Mouse (Mus musculus) liver, postnatal 0 days (tissue): Measurements from ENCODE around the gene Dnm1. TPM values are rescaled to one million over a fixed set of nuclear protein-coding genes. Genes with fewer than 3 reads are reported as not detected.

Source experiments
- ATAC-seq: fragments of 200-750 bp; cut with Nextera tagmentation; 2 replicates; pipeline ENCODE4 v1.8.0; 2017; ENCODE audit warnings: mild to moderate bottlenecking, moderate library complexity
- DNase-seq: peaks from one replicate; pipeline ENCODE4 v3.0.0-alpha.2; 2016
- H3K27ac ChIP-seq: fragments of 300-500 bp; sonication (generic); 2 replicates; pipeline ENCODE4 v1.5.1; 2014; ENCODE audit warnings: antibody characterized with exemption, moderate library complexity, mild to moderate bottlenecking, low read depth
- H3K27me3 ChIP-seq: fragments of 300-500 bp; sonication (generic); 2 replicates; pipeline ENCODE4 v1.6.1; 2014; ENCODE audit warnings: low read length, control low read depth, mixed read lengths; ENCODE audit not compliant: insufficient read depth
- H3K36me3 ChIP-seq: fragments of 300-500 bp; sonication (generic); replicated peaks from 2 replicates; pipeline ENCODE4 v1.6.1; 2014; ENCODE audit warnings: mild to moderate bottlenecking, control low read depth, low read length, moderate library complexity, mixed read lengths; ENCODE audit not compliant: insufficient read depth
- H3K4me1 ChIP-seq: fragments of 300-500 bp; sonication (generic); 2 replicates; pipeline ENCODE4 v1.6.1; 2014; ENCODE audit warnings: antibody characterized with exemption, mild to moderate bottlenecking, control low read depth; ENCODE audit not compliant: insufficient read depth
- H3K4me2 ChIP-seq: fragments of 300-500 bp; sonication (generic); 2 replicates; pipeline ENCODE4 v1.6.1; 2014; ENCODE audit warnings: low read depth, mild to moderate bottlenecking, low read length, moderate library complexity, mixed read lengths
- H3K4me3 ChIP-seq: fragments of 300-500 bp; sonication (generic); 2 replicates; pipeline ENCODE4 v1.5.1; 2014; ENCODE audit warnings: low read depth, low read length
- H3K9ac ChIP-seq: fragments of 300-500 bp; sonication (generic); replicated peaks from 2 replicates; pipeline ENCODE4 v1.6.1; 2014; ENCODE audit warnings: mild to moderate bottlenecking, moderate library complexity
- H3K9me3 ChIP-seq: fragments of 300-500 bp; sonication (generic); 2 replicates; pipeline ENCODE4 v1.6.1; 2016; ENCODE audit warnings: mild to moderate bottlenecking, control low read depth, low read length, mixed read lengths
- CTCF ChIP-seq: sonication (generic); IDR thresholded peaks from 2 replicates; pipeline ENCODE4 v1.5.1; 2016; ENCODE audit warnings: antibody characterized with exemption, low read depth
- EP300 ChIP-seq: IDR thresholded peaks from 2 replicates; pipeline ENCODE4 v1.6.1; 2016; ENCODE audit warnings: antibody characterized with exemption, low read depth, mild to moderate bottlenecking
- WGBS: fragments of 180-500 bp; shearing (Covaris S2); extraction: QIAGEN DNeasy Blood & Tissue Kit; methylation state at CpG from one replicate; pipeline ENCODE4 v1.1.7; 2014; ENCODE audit not compliant: insufficient replicate concordance; 5-methylcytosine and 5-hydroxymethylcytosine counted together
- polyA plus RNA-seq: library from polyadenylated mRNA; unstranded; fragments of >200 nt; fragmentation: Nextera tagmentation; extraction: Ambion mirVana; gene quantifications from 2 replicates; pipeline ENCODE4 v1.2.1, GENCODE M21; 2015

The Dnm1 gene
- polyA plus RNA-seq, result 0.06 and 0.25 TPM in 2 replicates

- no peaks in the 10 kb centered on the region for H3K36me3 ChIP-seq
- H3K9me3 ChIP-seq, result no peaks in the 10 kb centered on the region
- peak; percentile 91 for DNase-seq
- peak; percentile 89 for ATAC-seq
- H3K4me1 ChIP-seq, result peaks cover 16% of the 10 kb centered on the region
- H3K9ac ChIP-seq, result peak within 1 kb of the TSS; percentile 42
- H3K27ac ChIP-seq, result no peak within 1 kb of the TSS
- peak within 1 kb of the TSS; percentile 59 for H3K4me3 ChIP-seq
- peak within 1 kb of the TSS; percentile 97 for H3K4me2 ChIP-seq
- 1% methylated on average over 58 of the region's 63 CpGs for WGBS
- TF ChIP-seq EP300 (no peak), CTCF (peak; percentile 97)
- H3K27me3 ChIP-seq, result peaks cover 22% of the 10 kb centered on the region
Measured at GRCm38 (mm10) chr2:32353007-32353542, at the start of gene Dnm1. TSS of gene Dnm1 (minus strand) at chr2:32353338.

DNA sequence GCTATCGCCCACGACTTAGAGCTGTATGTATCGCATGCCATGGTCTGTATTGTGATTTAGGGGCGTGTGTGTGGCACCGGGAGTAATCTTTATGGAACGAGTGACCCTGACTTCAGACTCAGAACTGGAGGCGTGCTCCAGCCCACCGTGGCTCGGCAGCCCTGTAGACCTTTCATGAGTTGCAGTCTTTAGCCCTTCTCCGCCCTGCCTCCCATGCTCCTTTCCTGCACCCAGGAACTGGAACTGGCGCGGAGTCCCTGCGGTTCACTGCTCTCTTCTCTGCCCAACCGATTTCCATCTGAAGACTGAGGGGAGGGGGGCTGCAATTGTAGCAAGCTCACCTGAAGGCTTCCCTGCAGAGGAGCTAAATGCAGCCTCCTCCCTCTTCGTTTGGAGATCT lies 43.6 kb upstream of the Dnm1 start:
- no peak for ATAC-seq
- H3K27ac ChIP-seq, result peak overlapping the region; percentile 90; the same call in 1 of the 2 replicates

GRCm38 (mm10) chr2:32395946-32396621 lies 42.9 kb upstream of the Dnm1 start:
- peaks cover 11% of the 10 kb centered on the region for H3K36me3 ChIP-seq
- WGBS, result under 1% methylated on average over 57 of the region's 59 CpGs
- H3K27ac ChIP-seq, result peak overlapping the region; percentile 90
- H3K27me3 ChIP-seq, result no peaks in the 10 kb centered on the region
- no peaks in the 10 kb centered on the region for H3K9me3 ChIP-seq
- H3K4me2 ChIP-seq, result peak overlapping the region; percentile 97
- DNase-seq (peak; percentile 87), ATAC-seq (peak; percentile 90)
- TF ChIP-seq CTCF (0 out of 2 replicates have a peak, but pooled peaks have one; percentile 5), EP300 (no peak)
- peaks cover 18% of the 10 kb centered on the region for H3K4me1 ChIP-seq
- H3K9ac ChIP-seq, result peak overlapping the region; percentile 92
- H3K4me3 ChIP-seq, result peak overlapping the region; percentile 88

More for the DNA sequence above, 43.6 kb upstream of the Dnm1 start:
- WGBS, result under 1% methylated on average over 15 of the region's 15 CpGs
- Histone ChIP-seq H3K36me3 (peaks cover 13% of the 10 kb centered on the region), H3K4me3 (peak overlapping the region; percentile 88), H3K9me3 (no peaks in the 10 kb centered on the region), H3K4me1 (peaks cover 18% of the 10 kb centered on the region), H3K9ac (peak overlapping the region; percentile 92), H3K27me3 (no peaks in the 10 kb centered on the region), H3K4me2 (peak overlapping the region; percentile 97)
- TF ChIP-seq EP300 (no peak), CTCF (no peak)
- no peak for DNase-seq

GRCm38 (mm10) chr2:32395484-32395945 lies 42.4 kb upstream of the Dnm1 start, which contains the start of gene Ptges2:
TSS of gene Ptges2 (plus strand) at chr2:32395896.
- TF ChIP-seq CTCF (no peak), EP300 (no peak)
- H3K27me3 ChIP-seq, result no peaks in the 10 kb centered on the region
- H3K9me3 ChIP-seq, result no peaks in the 10 kb centered on the region
- H3K4me3 ChIP-seq, result peak within 1 kb of the TSS; percentile 88
- H3K4me2 ChIP-seq, result peak within 1 kb of the TSS; percentile 97
- peak within 1 kb of the TSS; percentile 92 for H3K9ac ChIP-seq
- DNase-seq (peak; percentile 94), ATAC-seq (peak; percentile 83)
- peak within 1 kb of the TSS; percentile 90 for H3K27ac ChIP-seq
- peaks cover 21% of the 10 kb centered on the region for H3K4me1 ChIP-seq
- under 1% methylated on average over 31 of the region's 31 CpGs for WGBS
- H3K36me3 ChIP-seq, result peaks cover 5% of the 10 kb centered on the region; the same call in 1 of the 2 replicates

- DNase-seq, result peak; percentile 59
- TF ChIP-seq CTCF (peak; percentile 66), EP300 (no peak)
- 4% methylated on average over 8 of the region's 8 CpGs for WGBS
Measured at GRCm38 (mm10) chr2:32394973-32395372, 41.8 kb upstream of the Dnm1 start.

GRCm38 (mm10) chr2:32392063-32392462 lies 38.9 kb upstream of the Dnm1 start:
- 81% methylated on average over 5 of the region's 5 CpGs for WGBS
- Histone ChIP-seq H3K9ac (no peak overlapping the region), H3K27me3 (no peaks in the 10 kb centered on the region), H3K4me3 (no peak overlapping the region), H3K4me2 (no peak overlapping the region), H3K36me3 (no peaks in the 10 kb centered on the region), H3K9me3 (no peaks in the 10 kb centered on the region), H3K27ac (no peak overlapping the region), H3K4me1 (peaks cover 38% of the 10 kb centered on the region)
- ATAC-seq (no peak), DNase-seq (no peak)
- TF ChIP-seq EP300 (no peak), CTCF (no peak)

More at GRCm38 (mm10) chr2:32394973-32395372, 41.8 kb upstream of the Dnm1 start:
- Histone ChIP-seq H3K27ac (peak overlapping the region; percentile 90), H3K4me1 (peaks cover 22% of the 10 kb centered on the region), H3K27me3 (no peaks in the 10 kb centered on the region), H3K4me3 (peak overlapping the region; percentile 88), H3K4me2 (peak overlapping the region; percentile 97), H3K9me3 (no peaks in the 10 kb centered on the region), H3K9ac (peak overlapping the region; percentile 92), H3K36me3 (0 out of 2 replicates have a peak, but pooled peaks cover 2% of the 10 kb centered on the region)
- no peak for ATAC-seq
